Mouse (Mus musculus) common myeloid progenitor, adult 5-6 weeks (primary cell): ENCODE measurements around the gene Tnfsfm13. TPM values are rescaled to one million over a fixed set of nuclear protein-coding genes. Genes with fewer than 3 reads are reported as not detected.

Experiments used
- ATAC-seq: replicated peaks from 2 replicates; pipeline ENCODE4 v1.8.0; 2016; ENCODE audit warnings: low read depth, mild to moderate bottlenecking, moderate TSS enrichment, inconsistent platforms; ENCODE audit not compliant: poor library complexity, severe bottlenecking
- total RNA-seq: library from RNA; stranded (forward); fragments of 200-1000, 187-1606 nt; gene quantifications from 2 replicates; pipeline ENCODE4 v1.2.3, GENCODE M21; 2017

The Tnfsfm13 gene
- total RNA-seq, 1 experiment from 2014 or later: 2.1 TPM

GRCm38 (mm10) chr11:69656617-69657461, 39.1 kb downstream of the Tnfsfm13 start:
- peak; percentile 38; the same call in 1 of the 2 replicates for ATAC-seq

GRCm38 (mm10) chr11:69656065-69656455, 39.8 kb downstream of the Tnfsfm13 start:
- ATAC-seq: no peak

GRCm38 (mm10) chr11:69655264-69656064, 40.4 kb downstream of the Tnfsfm13 start, which contains the start of gene Sox15:
Gene Sox15 (plus strand): TSS chr11:69655314.
- ATAC-seq: peak; percentile 58

DNA sequence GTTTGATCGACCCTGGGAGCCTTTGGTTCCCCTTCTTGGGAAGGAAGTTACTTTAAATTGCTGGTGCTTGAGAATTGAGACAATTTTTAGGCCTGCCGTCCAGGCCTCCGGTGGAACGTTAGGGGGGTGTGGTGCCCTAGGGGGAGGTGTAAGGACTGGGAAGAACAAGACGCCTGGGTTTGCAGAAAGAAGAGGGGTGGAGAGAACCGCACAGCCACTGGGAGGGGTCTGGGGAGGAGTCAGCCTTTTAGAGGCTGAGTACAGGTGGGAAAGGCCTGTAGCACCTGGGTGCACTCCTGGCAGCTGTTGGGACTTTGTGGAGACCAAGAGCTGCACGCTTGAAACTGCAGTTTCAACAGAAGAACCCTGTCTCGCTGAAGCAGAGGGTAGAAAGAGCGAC, 41.1 kb downstream of the Tnfsfm13 start:
- no peak for ATAC-seq

- ATAC-seq: no peak
These were observed 42.5 kb downstream of the Tnfsfm13 start for GRCm38 (mm10) chr11:69653399-69653798.

GRCm38 (mm10) chr11:69645860-69646259, 50.0 kb downstream of the Tnfsfm13 start:
- ATAC-seq: no peak

DNA sequence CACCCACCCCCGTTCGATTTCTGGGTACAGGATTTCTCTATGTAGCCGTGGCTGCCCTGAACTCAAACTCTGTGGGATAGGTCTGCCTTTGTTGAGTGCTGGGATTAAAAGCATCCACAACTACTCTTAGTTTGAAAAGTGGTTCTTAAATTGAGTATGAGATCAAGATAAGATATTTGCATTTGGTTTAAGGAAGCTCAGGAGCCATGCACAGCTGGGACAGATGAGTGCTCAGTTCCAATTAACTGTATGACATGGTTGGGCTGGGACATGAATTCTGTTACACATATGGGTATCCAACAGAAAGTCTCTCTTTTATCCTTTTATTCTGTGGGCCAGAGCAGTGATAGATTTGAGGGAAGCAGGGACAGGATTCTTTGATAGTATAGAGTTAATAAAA, 60.4 kb downstream of the Tnfsfm13 start:
- ATAC-seq: no peak

DNA sequence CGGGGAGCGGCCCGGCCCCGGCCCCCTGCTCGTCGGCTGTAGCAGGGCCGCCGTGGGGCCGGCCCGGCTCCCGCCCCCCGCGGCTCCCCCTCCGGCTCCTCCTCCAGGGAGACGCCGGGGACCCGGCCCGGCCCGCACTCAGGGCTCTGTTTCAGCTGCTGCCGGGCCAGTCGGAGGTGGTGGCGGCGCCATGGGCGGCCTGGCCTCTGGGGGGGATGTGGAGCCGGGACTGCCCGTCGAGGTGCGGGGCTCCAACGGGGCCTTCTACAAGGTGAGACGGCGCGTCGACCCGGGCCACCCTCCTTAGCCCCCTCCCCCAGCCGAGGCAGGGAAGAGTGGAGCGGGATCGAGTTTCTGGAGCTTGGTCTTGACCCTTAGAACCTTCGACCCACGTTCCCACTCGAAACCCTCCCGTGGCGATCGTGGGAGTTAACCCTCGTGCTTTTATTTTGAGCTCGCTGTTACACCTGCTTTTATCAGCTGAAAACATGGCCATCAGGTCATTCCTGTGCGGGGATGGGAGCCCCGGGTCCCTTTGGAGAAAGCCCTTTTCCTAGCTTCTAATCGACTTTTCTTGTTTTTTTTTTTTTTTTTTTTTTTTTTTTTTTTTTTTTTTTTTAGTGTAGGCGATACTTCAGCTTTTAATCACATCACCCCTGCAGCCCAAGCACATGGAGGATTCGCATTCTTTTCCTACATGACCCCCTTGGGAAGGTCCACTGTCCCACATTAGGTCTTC, 62.6 kb downstream of the Tnfsfm13 start:
- ATAC-seq: no peak

Other genes starting within 250 kb of the Tnfsfm13 start
- 0.68 TPM in 1 of 2 replicates, not detected in the other for gene Dnah2, start 147.0 kb downstream of the Tnfsfm13 start, total RNA-seq
- 0.55 TPM in 1 of 2 replicates, not detected in the other for gene Efnb3, start 135.9 kb downstream of the Tnfsfm13 start, total RNA-seq
- gene Wrap53, start 115.8 kb downstream of the Tnfsfm13 start, total RNA-seq: 5.0 and 8.0 TPM in 2 replicates
- gene Trp53, start 115.7 kb downstream of the Tnfsfm13 start, total RNA-seq: 78.8 and 104 TPM in 2 replicates
- gene Atp1b2, start 90.2 kb downstream of the Tnfsfm13 start, total RNA-seq: 16.9 and 26.2 TPM in 2 replicates
- not detected in 2 replicates for gene Shbg, start 78.2 kb downstream of the Tnfsfm13 start, total RNA-seq
- not detected in 2 replicates for gene Sat2, start 74.1 kb downstream of the Tnfsfm13 start, total RNA-seq
- 38.9 and 44.1 TPM in 2 replicates for gene Fxr2, start 63.1 kb downstream of the Tnfsfm13 start, total RNA-seq
- 0.87 TPM in 1 of 2 replicates, not detected in the other for gene Sox15, start 40.8 kb downstream of the Tnfsfm13 start, total RNA-seq
- 51.8 and 56.8 TPM in 2 replicates for gene Mpdu1, start 33.5 kb downstream of the Tnfsfm13 start, total RNA-seq
- gene Cd68, start 29.9 kb downstream of the Tnfsfm13 start, total RNA-seq: 11.0 and 29.0 TPM in 2 replicates
- 895 and 933 TPM in 2 replicates for gene Eif4a1, start 23.7 kb downstream of the Tnfsfm13 start, total RNA-seq
- gene Senp3, start 14.0 kb downstream of the Tnfsfm13 start, total RNA-seq: 75.7 and 92.7 TPM in 2 replicates
- gene Tnfsf13, start 10.3 kb downstream of the Tnfsfm13 start, total RNA-seq: 7.7 and 11.1 TPM in 2 replicates
- not detected in 2 replicates for gene Tnfsf12, start 249 bp downstream of the Tnfsfm13 start, total RNA-seq
- 59.3 and 132 TPM in 2 replicates for gene Polr2a, start 62.5 kb upstream of the Tnfsfm13 start, total RNA-seq
- gene Slc35g3, start 65.9 kb upstream of the Tnfsfm13 start, total RNA-seq: not detected in 2 replicates
- gene Zbtb4, start 69.8 kb upstream of the Tnfsfm13 start, total RNA-seq: 2.2 and 2.6 TPM in 2 replicates
- gene Chrnb1, start 99.8 kb upstream of the Tnfsfm13 start, total RNA-seq: 0.27 and 1.5 TPM in 2 replicates
- gene Fgf11, start 105.8 kb upstream of the Tnfsfm13 start, total RNA-seq: 2.5 TPM in 1 of 2 replicates, not detected in the other
- gene Tmem102, start 109.5 kb upstream of the Tnfsfm13 start, total RNA-seq: not detected in 2 replicates
- gene Gm39566, start 119.2 kb upstream of the Tnfsfm13 start, total RNA-seq: not detected in 2 replicates
- not detected in 2 replicates for gene Spem2, start 122.4 kb upstream of the Tnfsfm13 start, total RNA-seq
- not detected in 2 replicates for gene Spem1, start 126.1 kb upstream of the Tnfsfm13 start, total RNA-seq
- gene Nlgn2, start 141.7 kb upstream of the Tnfsfm13 start, total RNA-seq: 6.5 and 8.6 TPM in 2 replicates
- gene Tmem256, start 142.4 kb upstream of the Tnfsfm13 start, total RNA-seq: 245 and 258 TPM in 2 replicates
- gene Plscr3, start 150.3 kb upstream of the Tnfsfm13 start, total RNA-seq: 24.6 and 31.0 TPM in 2 replicates
- not detected in 2 replicates for gene Tnk1, start 162.6 kb upstream of the Tnfsfm13 start, total RNA-seq
- gene Tmem95, start 181.9 kb upstream of the Tnfsfm13 start, total RNA-seq: not detected in 2 replicates
- gene Kctd11, start 185.3 kb upstream of the Tnfsfm13 start, total RNA-seq: 0.39 and 0.50 TPM in 2 replicates
- gene Acap1, start 199.4 kb upstream of the Tnfsfm13 start, total RNA-seq: 73.1 and 81.7 TPM in 2 replicates
- 5.5 and 5.9 TPM in 2 replicates for gene 2810408A11Rik, start 204.9 kb upstream of the Tnfsfm13 start, total RNA-seq
- 26.9 and 32.3 TPM in 2 replicates for gene Neurl4, start 205.0 kb upstream of the Tnfsfm13 start, total RNA-seq
- gene Gps2, start 217.8 kb upstream of the Tnfsfm13 start, total RNA-seq: 42.0 and 78.8 TPM in 2 replicates
- gene Eif5a, start 225.9 kb upstream of the Tnfsfm13 start, total RNA-seq: 854 and 864 TPM in 2 replicates
- gene Ybx2, start 239.7 kb upstream of the Tnfsfm13 start, total RNA-seq: not detected in 2 replicates